Mouse (Mus musculus) adrenal gland, postnatal 14 days (tissue): ENCODE results near the gene Mill2. TPM values are rescaled to one million over a fixed set of nuclear protein-coding genes. Genes with fewer than 3 reads are reported as not detected.
A peak's percentile ranks its signal among the peaks of the same experiment; 100 is the strongest.

ENCODE experiments used
- DNase-seq: peaks from one replicate; pipeline ENCODE4 v3.0.0; 2021; ENCODE audit warnings: mixed read lengths
- total RNA-seq: library from RNA; stranded (reverse); gene quantifications from 2 replicates; pipeline ENCODE4 v1.2.3, GENCODE M21; 2021

Gene Mill2
- total RNA-seq, 1 experiment from 2014 or later, result 5.1 TPM

GRCm38 (mm10) chr7:18875372-18875771 is 35.6 kb downstream of the Mill2 start:
- no peak for DNase-seq

GRCm38 (mm10) chr7:18878691-18879090 is 38.9 kb downstream of the Mill2 start:
- DNase-seq, result no peak

GRCm38 (mm10) chr7:18883991-18884744 is 44.4 kb downstream of the Mill2 start:
- no peak for DNase-seq

- no peak for DNase-seq
Measured at GRCm38 (mm10) chr7:18884745-18885422, 45.1 kb downstream of the Mill2 start.

GRCm38 (mm10) chr7:18886963-18887362 is 47.2 kb downstream of the Mill2 start:
- no peak for DNase-seq

GRCm38 (mm10) chr7:18890848-18891247 is 51.1 kb downstream of the Mill2 start:
- DNase-seq, result no peak

GRCm38 (mm10) chr7:18891872-18892599 is 52.3 kb downstream of the Mill2 start:
- peak; percentile 92 for DNase-seq

- DNase-seq, result no peak
Measured at GRCm38 (mm10) chr7:18893009-18893408, 53.2 kb downstream of the Mill2 start.

GRCm38 (mm10) chr7:18893651-18894430 is 54.1 kb downstream of the Mill2 start:
- DNase-seq, result peak; percentile 86

GRCm38 (mm10) chr7:18896536-18896935 is 56.8 kb downstream of the Mill2 start:
- DNase-seq, result peak; percentile 74

GRCm38 (mm10) chr7:18900513-18900912 is 60.7 kb downstream of the Mill2 start:
- DNase-seq, result no peak

- no peak for DNase-seq
Measured at GRCm38 (mm10) chr7:18902486-18902885, 62.7 kb downstream of the Mill2 start.

GRCm38 (mm10) chr7:18904971-18905370 is 65.2 kb downstream of the Mill2 start:
- no peak for DNase-seq

GRCm38 (mm10) chr7:18909797-18910196 is 70.0 kb downstream of the Mill2 start:
- DNase-seq, result no peak

- DNase-seq, result peak; percentile 97
Measured at GRCm38 (mm10) chr7:18910241-18910831, 70.6 kb downstream of the Mill2 start, which contains the start of gene Ccdc61. Ccdc61 (minus strand) TSS chr7:18910415.

Other genes with a start within 250 kb of the Mill2 start
- gene Psg23, start 223.5 kb upstream of the Mill2 start, total RNA-seq, result not detected in 2 replicates
- gene Psg21, start 183.2 kb upstream of the Mill2 start, total RNA-seq, result not detected in 2 replicates
- gene Psg20, start 153.8 kb upstream of the Mill2 start, total RNA-seq, result not detected in 2 replicates
- not detected in 2 replicates for gene Psg22, start 121.9 kb upstream of the Mill2 start, total RNA-seq
- gene Psg19, start 41.4 kb upstream of the Mill2 start, total RNA-seq, result not detected in 2 replicates
- gene Psg17, start 18.4 kb upstream of the Mill2 start, total RNA-seq, result not detected in 2 replicates
- 2.3 and 4.5 TPM in 2 replicates for gene Pglyrp1, start 31.4 kb downstream of the Mill2 start, total RNA-seq
- gene Ccdc61, start 70.4 kb downstream of the Mill2 start, total RNA-seq, result 12.2 and 12.9 TPM in 2 replicates
- 7.2 and 8.0 TPM in 2 replicates for gene Nova2, start 85.9 kb downstream of the Mill2 start, total RNA-seq
- gene Nanos2, start 147.4 kb downstream of the Mill2 start, total RNA-seq, result not detected in 2 replicates
- gene Mypop, start 151.3 kb downstream of the Mill2 start, total RNA-seq, result 7.1 and 8.2 TPM in 2 replicates
- gene Irf2bp1, start 164.1 kb downstream of the Mill2 start, total RNA-seq, result 35.9 and 38.6 TPM in 2 replicates
- gene Foxa3, start 183.6 kb downstream of the Mill2 start, total RNA-seq, result 0.34 and 6.8 TPM in 2 replicates
- gene Sympk, start 184.4 kb downstream of the Mill2 start, total RNA-seq, result 83.7 and 84.3 TPM in 2 replicates
- gene Rsph6a, start 214.7 kb downstream of the Mill2 start, total RNA-seq, result not detected in 2 replicates
- gene Dmwd, start 236.3 kb downstream of the Mill2 start, total RNA-seq, result 45.7 and 47.7 TPM in 2 replicates
- gene Dmpk, start 243.9 kb downstream of the Mill2 start, total RNA-seq, result 64.2 and 65.6 TPM in 2 replicates